Mouse (Mus musculus) midbrain, embryonic 13.5 days (tissue): ENCODE results near the gene Bcor. TPM values are rescaled to one million over a fixed set of nuclear protein-coding genes. Genes with fewer than 3 reads are reported as not detected.

Experiments
- ATAC-seq: fragments of 200-750 bp; cut with Nextera tagmentation; 2 replicates; pipeline ENCODE4 v1.8.0; 2017; ENCODE audit warnings: mild to moderate bottlenecking, moderate TSS enrichment, moderate library complexity
- H3K27ac ChIP-seq: fragments of 300-500 bp; sonication (generic); 2 replicates; pipeline ENCODE4 v1.5.1; 2015; ENCODE audit warnings: inconsistent platforms, mild to moderate bottlenecking, moderate library complexity
- H3K27me3 ChIP-seq: fragments of 300-500 bp; sonication (generic); 2 replicates; pipeline ENCODE4 v1.6.1; 2015; ENCODE audit warnings: mild to moderate bottlenecking, inconsistent platforms
- H3K36me3 ChIP-seq: fragments of 300-500 bp; sonication (generic); 2 replicates; pipeline ENCODE4 v1.6.1; 2015; ENCODE audit warnings: mild to moderate bottlenecking, inconsistent platforms
- H3K4me1 ChIP-seq: fragments of 300-500 bp; sonication (generic); replicated peaks from 2 replicates; pipeline ENCODE4 v1.6.1; 2015; ENCODE audit warnings: inconsistent platforms
- H3K4me2 ChIP-seq: fragments of 300-500 bp; sonication (generic); replicated peaks from 2 replicates; pipeline ENCODE4 v1.6.1; 2015; ENCODE audit warnings: moderate library complexity, mild to moderate bottlenecking, inconsistent platforms
- H3K4me3 ChIP-seq: fragments of 300-500 bp; sonication (generic); replicated peaks from 2 replicates; pipeline ENCODE4 v1.5.1; 2015; ENCODE audit warnings: mild to moderate bottlenecking, inconsistent platforms
- H3K9ac ChIP-seq: fragments of 300-500 bp; sonication (generic); replicated peaks from 2 replicates; pipeline ENCODE4 v1.6.1; 2015; ENCODE audit warnings: mild to moderate bottlenecking, inconsistent platforms
- H3K9me3 ChIP-seq: fragments of 300-500 bp; sonication (generic); 2 replicates; pipeline ENCODE4 v1.6.1; 2016; ENCODE audit warnings: mild to moderate bottlenecking, inconsistent platforms
- WGBS: fragments of 180-500 bp; shearing (Covaris S2); methylation state at CpG from one replicate; pipeline ENCODE4 v1.1.7; 2015; 5-methylcytosine and 5-hydroxymethylcytosine counted together
- polyA plus RNA-seq: library from polyadenylated mRNA; unstranded; fragments of >200 nt; fragmentation: Nextera tagmentation; extraction: Ambion mirVana; gene quantifications from 2 replicates; pipeline ENCODE4 v1.2.1, GENCODE M21; 2015

The Bcor gene
- polyA plus RNA-seq, 1 experiment from 2014 or later = 25.4 TPM

GRCm38 (mm10) chrX:12003947-12004346, 156.2 kb downstream of the Bcor start:
- Histone ChIP-seq H3K9me3 (no peaks in the 10 kb centered on the region), H3K4me3 (no peak overlapping the region), H3K4me1 (peaks cover 79% of the 10 kb centered on the region), H3K36me3 (no peaks in the 10 kb centered on the region), H3K9ac (no peak overlapping the region), H3K27me3 (peaks cover 80% of the 10 kb centered on the region), H3K4me2 (no peak overlapping the region), H3K27ac (no peak overlapping the region)
- ATAC-seq = no peak
- WGBS = 39% methylated on average over 6 of the region's 6 CpGs

- no peaks in the 10 kb centered on the region for H3K9me3 ChIP-seq
- H3K36me3 ChIP-seq = no peaks in the 10 kb centered on the region
- peaks cover 82% of the 10 kb centered on the region for H3K27me3 ChIP-seq
- WGBS = 5% methylated on average over 1 of the region's 1 CpGs
- H3K4me1 ChIP-seq = peaks cover 78% of the 10 kb centered on the region
- no peak for ATAC-seq
- H3K27ac ChIP-seq = no peak overlapping the region
- no peak overlapping the region for H3K4me3 ChIP-seq
- H3K4me2 ChIP-seq = no peak overlapping the region
- H3K9ac ChIP-seq = no peak overlapping the region
Observed at GRCm38 (mm10) chrX:12003539-12003938, 156.6 kb downstream of the Bcor start.

GRCm38 (mm10) chrX:12003106-12003505, 157.0 kb downstream of the Bcor start:
- no peak for ATAC-seq
- H3K27me3 ChIP-seq = peaks cover 82% of the 10 kb centered on the region
- H3K4me1 ChIP-seq = peaks cover 78% of the 10 kb centered on the region
- no peak overlapping the region for H3K4me3 ChIP-seq
- no peak overlapping the region for H3K4me2 ChIP-seq
- H3K36me3 ChIP-seq = no peaks in the 10 kb centered on the region
- 11% methylated on average over 9 of the region's 9 CpGs for WGBS
- no peak overlapping the region for H3K9ac ChIP-seq
- H3K27ac ChIP-seq = no peak overlapping the region
- H3K9me3 ChIP-seq = no peaks in the 10 kb centered on the region

- H3K27me3 ChIP-seq = peaks cover 86% of the 10 kb centered on the region
- no peak overlapping the region for H3K27ac ChIP-seq
- H3K9ac ChIP-seq = no peak overlapping the region
- no peak overlapping the region for H3K4me3 ChIP-seq
- H3K9me3 ChIP-seq = no peaks in the 10 kb centered on the region
- peaks cover 75% of the 10 kb centered on the region for H3K4me1 ChIP-seq
- no peak overlapping the region for H3K4me2 ChIP-seq
- no peak for ATAC-seq
- H3K36me3 ChIP-seq = no peaks in the 10 kb centered on the region
- WGBS = 29% methylated on average over 6 of the region's 6 CpGs
Observed at GRCm38 (mm10) chrX:12002596-12002995, 157.6 kb downstream of the Bcor start.

- Histone ChIP-seq H3K27ac (peak overlapping the region; percentile 80), H3K4me1 (peaks cover 75% of the 10 kb centered on the region), H3K9ac (no peak overlapping the region), H3K36me3 (no peaks in the 10 kb centered on the region), H3K27me3 (peaks cover 84% of the 10 kb centered on the region), H3K4me2 (no peak overlapping the region; the same call in 1 of the 2 replicates), H3K4me3 (no peak overlapping the region), H3K9me3 (no peaks in the 10 kb centered on the region)
- 6% methylated on average over 3 of the region's 3 CpGs for whole genome bisulfite sequencing
- no peak for ATAC-seq
Observed at GRCm38 (mm10) chrX:12001969-12002368, 158.2 kb downstream of the Bcor start.

GRCm38 (mm10) chrX:12001336-12001735, 158.8 kb downstream of the Bcor start:
- peaks cover 75% of the 10 kb centered on the region for H3K4me1 ChIP-seq
- H3K27ac ChIP-seq = peak overlapping the region; percentile 80
- no peak overlapping the region for H3K9ac ChIP-seq
- whole genome bisulfite sequencing = 6% methylated on average over 16 of the region's 16 CpGs
- H3K27me3 ChIP-seq = peaks cover 80% of the 10 kb centered on the region
- H3K4me2 ChIP-seq = peak overlapping the region; percentile 28; the same call in 1 of the 2 replicates
- no peaks in the 10 kb centered on the region for H3K9me3 ChIP-seq
- no peak overlapping the region for H3K4me3 ChIP-seq
- ATAC-seq = peak; percentile 10; the same call in 1 of the 2 replicates
- H3K36me3 ChIP-seq = no peaks in the 10 kb centered on the region

- H3K4me3 ChIP-seq = no peak overlapping the region
- WGBS = 8% methylated on average over 13 of the region's 13 CpGs
- peaks cover 67% of the 10 kb centered on the region for H3K4me1 ChIP-seq
- H3K36me3 ChIP-seq = no peaks in the 10 kb centered on the region
- peak overlapping the region; percentile 80 for H3K27ac ChIP-seq
- ATAC-seq = no peak
- 0 out of 2 replicates have a peak overlapping the region, but pooled peaks have one; percentile 14 for H3K9ac ChIP-seq
- H3K9me3 ChIP-seq = no peaks in the 10 kb centered on the region
- no peak overlapping the region for H3K4me2 ChIP-seq
- H3K27me3 ChIP-seq = peaks cover 73% of the 10 kb centered on the region
Observed at GRCm38 (mm10) chrX:12000620-12001019, 159.5 kb downstream of the Bcor start.

GRCm38 (mm10) chrX:11999951-12000350, 160.2 kb downstream of the Bcor start:
- peak overlapping the region; percentile 80 for H3K27ac ChIP-seq
- H3K9ac ChIP-seq = no peak overlapping the region
- H3K36me3 ChIP-seq = no peaks in the 10 kb centered on the region
- H3K4me2 ChIP-seq = 0 out of 2 replicates have a peak overlapping the region, but pooled peaks have one; percentile 55
- ATAC-seq = no peak
- H3K4me1 ChIP-seq = peaks cover 61% of the 10 kb centered on the region
- peaks cover 66% of the 10 kb centered on the region for H3K27me3 ChIP-seq
- no peaks in the 10 kb centered on the region for H3K9me3 ChIP-seq
- no peak overlapping the region for H3K4me3 ChIP-seq
- WGBS = 10% methylated on average over 19 of the region's 19 CpGs

- Histone ChIP-seq H3K36me3 (no peaks in the 10 kb centered on the region), H3K4me2 (peak overlapping the region; percentile 55), H3K27me3 (peaks cover 56% of the 10 kb centered on the region), H3K27ac (peak overlapping the region; percentile 80), H3K4me1 (peaks cover 51% of the 10 kb centered on the region), H3K9ac (peak overlapping the region; percentile 61), H3K9me3 (no peaks in the 10 kb centered on the region), H3K4me3 (peak overlapping the region; percentile 31)
- WGBS = under 1% methylated on average over 34 of the region's 41 CpGs
- ATAC-seq = peak; percentile 83
Observed at GRCm38 (mm10) chrX:11998934-11999336, 161.2 kb downstream of the Bcor start.

- Histone ChIP-seq H3K4me1 (peaks cover 33% of the 10 kb centered on the region), H3K4me3 (no peak overlapping the region), H3K27me3 (peaks cover 44% of the 10 kb centered on the region), H3K4me2 (no peak overlapping the region), H3K9ac (no peak overlapping the region), H3K27ac (no peak overlapping the region), H3K36me3 (no peaks in the 10 kb centered on the region), H3K9me3 (no peaks in the 10 kb centered on the region)
- 94% methylated on average over 2 of the region's 2 CpGs for WGBS
- ATAC-seq = no peak
Observed at GRCm38 (mm10) chrX:11996891-11997290, 163.3 kb downstream of the Bcor start.

- Histone ChIP-seq H3K4me2 (no peak overlapping the region), H3K4me1 (peaks cover 29% of the 10 kb centered on the region), H3K27ac (no peak overlapping the region), H3K4me3 (no peak overlapping the region), H3K9me3 (no peaks in the 10 kb centered on the region), H3K36me3 (no peaks in the 10 kb centered on the region), H3K9ac (no peak overlapping the region), H3K27me3 (peaks cover 42% of the 10 kb centered on the region)
- ATAC-seq = no peak
- 58% methylated on average over 8 of the region's 8 CpGs for WGBS
Observed at GRCm38 (mm10) chrX:11996489-11996888, 163.7 kb downstream of the Bcor start.

GRCm38 (mm10) chrX:11993641-11994419, 166.3 kb downstream of the Bcor start:
- Histone ChIP-seq H3K4me1 (peaks cover 5% of the 10 kb centered on the region; the same call in 1 of the 2 replicates), H3K27me3 (peaks cover 21% of the 10 kb centered on the region), H3K4me2 (no peak overlapping the region), H3K36me3 (no peaks in the 10 kb centered on the region), H3K27ac (no peak overlapping the region), H3K4me3 (no peak overlapping the region), H3K9me3 (no peaks in the 10 kb centered on the region), H3K9ac (no peak overlapping the region)
- ATAC-seq = no peak
- 84% methylated on average over 5 of the region's 5 CpGs for WGBS
